Mouse (Mus musculus): ENCODE data around the gene Emx1. TPM values are rescaled to one million over a fixed set of nuclear protein-coding genes. Genes with fewer than 3 reads are reported as not detected.

The Emx1 gene
- not detected for polyA plus RNA-seq (2014; fragmentation: Illumina TruSeq; extraction: RNeasy Lipid Tissue Mini Kit (QIAGEN cat#74804); ENCODE audit: insufficient read depth, low read depth, low replicate concordance)

GRCm38 (mm10) chr6:85187340-85188211 is at the start of gene Emx1:
Gene Emx1 (plus strand): TSS chr6:85187438.

Other genes with a start within 250 kb of the Emx1 start
- gene Exoc6b, start 117.9 kb upstream of the Emx1 start, polyA plus RNA-seq (2014; fragmentation: Illumina TruSeq; extraction: RNeasy Lipid Tissue Mini Kit (QIAGEN cat#74804); ENCODE audit: insufficient read depth, low read depth, low replicate concordance), result 8.0 TPM
- gene Spr, start 49.7 kb upstream of the Emx1 start, polyA plus RNA-seq (2014; fragmentation: Illumina TruSeq; extraction: RNeasy Lipid Tissue Mini Kit (QIAGEN cat#74804); ENCODE audit: insufficient read depth, low read depth, low replicate concordance), result 59.7 TPM
- 3.7 TPM for gene Sfxn5, start 146.0 kb downstream of the Emx1 start, polyA plus RNA-seq (2014; fragmentation: Illumina TruSeq; extraction: RNeasy Lipid Tissue Mini Kit (QIAGEN cat#74804); ENCODE audit: insufficient read depth, low read depth, low replicate concordance)
- gene Rab11fip5, start 187.2 kb downstream of the Emx1 start, polyA plus RNA-seq (2014; fragmentation: Illumina TruSeq; extraction: RNeasy Lipid Tissue Mini Kit (QIAGEN cat#74804); ENCODE audit: insufficient read depth, low read depth, low replicate concordance), result 8.5 TPM
- gene Noto, start 236.4 kb downstream of the Emx1 start, polyA plus RNA-seq (2014; fragmentation: Illumina TruSeq; extraction: RNeasy Lipid Tissue Mini Kit (QIAGEN cat#74804); ENCODE audit: insufficient read depth, low read depth, low replicate concordance), result not detected
- 9.1 TPM for gene Smyd5, start 244.6 kb downstream of the Emx1 start, polyA plus RNA-seq (2014; fragmentation: Illumina TruSeq; extraction: RNeasy Lipid Tissue Mini Kit (QIAGEN cat#74804); ENCODE audit: insufficient read depth, low read depth, low replicate concordance)

All from lung, adult 10 weeks (tissue).